Mouse (Mus musculus) CH12.LX (cell line): ENCODE results near the gene Zim1.

Source experiments
- CHD1 ChIP-seq: IDR thresholded peaks from 2 replicates; pipeline ENCODE4 v1.6.1; 2012; ENCODE audit warnings: low read depth, low read length, improper control_type of control experiment, inconsistent platforms
- CTCF ChIP-seq, 2 experiments: IDR thresholded peaks in 1 of 2; conservative IDR thresholded peaks in 1 of 2; 2 replicates each; pipeline ENCODE4 v1.5.1; 2011 to 2012; ENCODE audit warnings: low read depth in 2 of 2, low read length in 2 of 2, improper control_type of control experiment in 1 of 2, inconsistent platforms in 1 of 2, mild to moderate bottlenecking in 1 of 2, moderate library complexity in 1 of 2
- EP300 ChIP-seq: IDR thresholded peaks from 2 replicates; pipeline ENCODE4 v1.6.1; 2011; ENCODE audit warnings: low read length, improper control_type of control experiment
- HCFC1 ChIP-seq: IDR thresholded peaks from 2 replicates; pipeline ENCODE4 v1.6.1; 2012; ENCODE audit warnings: low read depth, mild to moderate bottlenecking, inconsistent platforms, low read length, improper control_type of control experiment
- JUND ChIP-seq: conservative IDR thresholded peaks from 2 replicates; pipeline ENCODE4 v1.6.1; 2011; ENCODE audit warnings: low read depth, low read length, improper control_type of control experiment
- POLR2A ChIP-seq: IDR thresholded peaks from 2 replicates; pipeline ENCODE4 v1.6.1; 2011; ENCODE audit warnings: low read depth, mild to moderate bottlenecking, improper control_type of control experiment, low read length
- POLR2AphosphoS2 ChIP-seq: IDR thresholded peaks from 2 replicates; pipeline ENCODE4 v1.6.1; 2011; ENCODE audit warnings: low read depth, low read length, improper control_type of control experiment
- RAD21 ChIP-seq: IDR thresholded peaks from 2 replicates; pipeline ENCODE4 v1.6.1; 2011; ENCODE audit warnings: low read depth, mild to moderate bottlenecking, low read length, improper control_type of control experiment, moderate library complexity
- TCF12 ChIP-seq: IDR thresholded peaks from 2 replicates; pipeline ENCODE4 v1.6.1; 2014; ENCODE audit warnings: low read depth, mild to moderate bottlenecking, inconsistent platforms, low read length, improper control_type of control experiment
- ZC3H11A ChIP-seq: IDR thresholded peaks from 2 replicates; pipeline ENCODE4 v1.6.1; 2012; ENCODE audit warnings: low read depth, mild to moderate bottlenecking, inconsistent platforms, low read length, improper control_type of control experiment

DNA sequence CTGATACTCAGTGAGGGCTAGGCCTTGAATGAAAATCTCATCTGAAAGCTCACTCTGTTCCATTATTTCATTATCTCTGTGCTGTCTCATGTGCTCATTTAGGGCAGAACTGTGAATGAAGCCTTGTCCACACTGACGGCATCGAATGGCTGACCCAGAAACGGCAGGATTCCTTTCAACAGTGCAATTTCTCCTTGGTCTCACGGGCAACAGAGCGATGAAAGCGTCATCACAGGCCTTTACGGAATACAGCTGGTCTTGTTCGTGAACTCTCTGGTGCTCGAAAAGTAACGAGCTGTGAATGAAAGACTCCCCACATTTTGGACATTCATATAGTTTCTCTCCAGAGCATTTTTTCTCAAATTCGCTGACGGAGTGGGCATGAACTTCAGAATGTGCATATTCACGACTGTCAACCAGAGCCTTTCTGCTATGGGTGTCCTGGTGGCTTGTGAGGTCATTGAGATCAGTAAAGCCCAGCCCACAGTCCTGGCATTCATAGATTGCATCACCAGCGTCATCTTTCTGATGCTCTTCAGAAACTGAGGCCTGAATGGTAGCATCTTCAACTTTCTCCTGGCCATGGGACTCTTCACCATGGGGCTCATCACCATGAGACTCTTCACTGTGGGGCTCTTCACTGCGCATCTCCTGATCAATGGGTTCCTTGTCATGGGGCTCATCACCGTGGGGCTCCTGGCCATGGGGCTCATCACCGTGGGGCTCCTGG, 12.4 kb upstream of the Zim1 start:
- TF ChIP-seq HCFC1 (no peak), RAD21 (no peak), ZC3H11A (no peak), CTCF (conservative IDR thresholded peaks at IDR 0.05 in 1 of 2, IDR thresholded peaks at IDR 0.05 in 1 of 2; ENCODE audit: low read depth in 2 of 2, low read length in 2 of 2) (no peak), TCF12 (no peak), POLR2AphosphoS2 (no peak), EP300 (no peak), JUND (no peak), CHD1 (no peak), POLR2A (no peak)
